Mouse (Mus musculus) MEL (cell line): Measurements from ENCODE around the gene Lrrc73. TPM values are rescaled to one million over a fixed set of nuclear protein-coding genes. Genes with fewer than 3 reads are reported as not detected.

ENCODE experiments used
- DNase-seq: peaks from one replicate; pipeline ENCODE4 v3.0.0; 2011; ENCODE audit warnings: low read depth, low spot score
- H3K27ac ChIP-seq: 2 replicates; pipeline ENCODE4 v1.5.1; 2012; ENCODE audit warnings: low read depth, mild to moderate bottlenecking, control low read depth, low read length, moderate library complexity; ENCODE audit not compliant: control insufficient read depth
- H3K27me3 ChIP-seq, 2 experiments: fragments of 150-350 bp in 1 of 2; sonication (generic) in 1 of 2; 2 replicates each; pipeline ENCODE4 v1.6.1; 2012; ENCODE audit warnings: low read length in 2 of 2, mild to moderate bottlenecking in 2 of 2, improper control_type of control experiment in 1 of 2, moderate library complexity in 1 of 2; ENCODE audit not compliant: insufficient read depth in 2 of 2, control insufficient read depth in 1 of 2
- H3K36me3 ChIP-seq, 2 experiments: 2 replicates each; pipeline ENCODE4 v1.6.1; 2012 to 2014; ENCODE audit warnings: low read length in 2 of 2, improper control_type of control experiment in 1 of 2, inconsistent platforms in 1 of 2, mild to moderate bottlenecking in 1 of 2; ENCODE audit not compliant: insufficient read depth in 2 of 2, control insufficient read depth in 1 of 2
- H3K4me1 ChIP-seq, 2 experiments: fragments of 150-350 bp in 1 of 2; sonication (generic) in 1 of 2; 2 replicates each; pipeline ENCODE4 v1.6.1; 2012; ENCODE audit warnings: low read length in 2 of 2, improper control_type of control experiment in 1 of 2, mild to moderate bottlenecking in 1 of 2; ENCODE audit not compliant: insufficient read depth in 2 of 2, control insufficient read depth in 1 of 2
- H3K4me3 ChIP-seq, 2 experiments: fragments of 150-350 bp in 1 of 2; sonication (generic) in 1 of 2; 2 replicates each; pipeline ENCODE4 v1.5.1; 2012; ENCODE audit warnings: low read depth in 2 of 2, low read length in 2 of 2, mild to moderate bottlenecking in 2 of 2, moderate library complexity in 2 of 2, control low read depth in 1 of 2, improper control_type of control experiment in 1 of 2; ENCODE audit not compliant: control insufficient read depth in 1 of 2, insufficient read depth in 1 of 2
- H3K79me2 ChIP-seq: 2 replicates; pipeline ENCODE4 v1.6.1; 2012; ENCODE audit warnings: mild to moderate bottlenecking, low read length, moderate library complexity; ENCODE audit not compliant: control insufficient read depth, poor library complexity, insufficient read depth
- H3K9ac ChIP-seq: 2 replicates; pipeline ENCODE4 v1.6.1; 2012; ENCODE audit warnings: low read depth, mild to moderate bottlenecking, control low read depth, low read length, moderate library complexity; ENCODE audit not compliant: control insufficient read depth, poor library complexity, severe bottlenecking
- H3K9me3 ChIP-seq: fragments of 150-350 bp; sonication (generic); replicated peaks from 2 replicates; pipeline ENCODE4 v1.6.1; 2012; ENCODE audit warnings: mild to moderate bottlenecking, low read length, improper control_type of control experiment, moderate library complexity; ENCODE audit not compliant: insufficient read depth
- CHD2 ChIP-seq: IDR thresholded peaks from 2 replicates; pipeline ENCODE4 v1.6.1; 2011; ENCODE audit warnings: low read length, improper control_type of control experiment
- EP300 ChIP-seq, 2 experiments: IDR thresholded peaks; 2 replicates each; pipeline ENCODE4 v1.6.1; 2011; ENCODE audit warnings: improper control_type of control experiment in 2 of 2, low read length in 2 of 2, low read depth in 1 of 2, mild to moderate bottlenecking in 1 of 2
- ETS1 ChIP-seq: IDR thresholded peaks from 2 replicates; pipeline ENCODE4 v1.6.1; 2012; ENCODE audit warnings: low read depth, mild to moderate bottlenecking, inconsistent platforms, low read length, improper control_type of control experiment, moderate library complexity
- GATA1 ChIP-seq: IDR thresholded peaks from 2 replicates; pipeline ENCODE4 v1.6.1; 2011; ENCODE audit warnings: low read depth, low read length, improper control_type of control experiment
- HCFC1 ChIP-seq: IDR thresholded peaks from 2 replicates; pipeline ENCODE4 v1.6.1; 2012; ENCODE audit warnings: low read depth, mild to moderate bottlenecking, inconsistent platforms, low read length, improper control_type of control experiment, moderate library complexity
- JUND ChIP-seq: IDR thresholded peaks from 2 replicates; pipeline ENCODE4 v1.6.1; 2011; ENCODE audit warnings: low read depth, mild to moderate bottlenecking, improper control_type of control experiment, low read length
- MAFK ChIP-seq: IDR thresholded peaks from 2 replicates; pipeline ENCODE4 v1.6.1; 2011; ENCODE audit warnings: low read depth, mild to moderate bottlenecking, low read length, improper control_type of control experiment, borderline replicate concordance
- MAX ChIP-seq: IDR thresholded peaks from 2 replicates; pipeline ENCODE4 v1.6.1; 2011; ENCODE audit warnings: low read length, improper control_type of control experiment
- MEF2A ChIP-seq: IDR thresholded peaks from 2 replicates; pipeline ENCODE4 v1.6.1; 2014; ENCODE audit warnings: low read depth, mild to moderate bottlenecking, inconsistent platforms, low read length, improper control_type of control experiment; ENCODE audit not compliant: poor library complexity, insufficient replicate concordance, severe bottlenecking; ENCODE audit errors: extremely low read depth
- MYC ChIP-seq: IDR thresholded peaks from 2 replicates; pipeline ENCODE4 v1.6.1; 2011; ENCODE audit warnings: low read depth, mild to moderate bottlenecking, low read length, improper control_type of control experiment, moderate library complexity
- NELFE ChIP-seq: IDR thresholded peaks from 2 replicates; pipeline ENCODE4 v1.6.1; 2011; ENCODE audit warnings: low read depth, low read length, improper control_type of control experiment
- NRF1 ChIP-seq: IDR thresholded peaks from 2 replicates; pipeline ENCODE4 v1.6.1; 2014; ENCODE audit warnings: low read depth, mild to moderate bottlenecking, inconsistent platforms, low read length, improper control_type of control experiment, moderate library complexity; ENCODE audit not compliant: poor library complexity, insufficient read depth, severe bottlenecking
- POLR2A ChIP-seq, 2 experiments: IDR thresholded peaks; 2 replicates each; pipeline ENCODE4 v1.6.1; 2011 to 2012; ENCODE audit warnings: low read length in 2 of 2, mild to moderate bottlenecking in 2 of 2, control low read depth in 1 of 2, improper control_type of control experiment in 1 of 2, low read depth in 1 of 2, moderate library complexity in 1 of 2; ENCODE audit not compliant: control insufficient read depth in 1 of 2, insufficient read depth in 1 of 2, poor library complexity in 1 of 2
- POLR2AphosphoS5 ChIP-seq: IDR thresholded peaks from 2 replicates; pipeline ENCODE4 v1.6.1; 2012; ENCODE audit warnings: low read depth, borderline replicate concordance, mild to moderate bottlenecking, inconsistent platforms, low read length, moderate library complexity, mixed read lengths
- RAD21 ChIP-seq: IDR thresholded peaks from 2 replicates; pipeline ENCODE4 v1.6.1; 2011; ENCODE audit warnings: mild to moderate bottlenecking, low read depth, low read length, improper control_type of control experiment
- RCOR1 ChIP-seq: IDR thresholded peaks from 2 replicates; pipeline ENCODE4 v1.6.1; 2012; ENCODE audit warnings: low read depth, mild to moderate bottlenecking, inconsistent platforms, low read length, improper control_type of control experiment
- SIN3A ChIP-seq: IDR thresholded peaks from 2 replicates; pipeline ENCODE4 v1.6.1; 2012; ENCODE audit warnings: low read length, improper control_type of control experiment, inconsistent platforms
- SMC3 ChIP-seq: IDR thresholded peaks from 2 replicates; pipeline ENCODE4 v1.6.1; 2011; ENCODE audit warnings: low read depth, low read length, improper control_type of control experiment
- TAL1 ChIP-seq: IDR thresholded peaks from 2 replicates; pipeline ENCODE4 v1.6.1; 2012; ENCODE audit warnings: mild to moderate bottlenecking, inconsistent platforms, low read length, moderate library complexity, mixed read lengths
- TCF12 ChIP-seq: IDR thresholded peaks from 2 replicates; pipeline ENCODE4 v1.6.1; 2014; ENCODE audit warnings: low read depth, mild to moderate bottlenecking, inconsistent platforms, low read length, improper control_type of control experiment, moderate library complexity
- USF2 ChIP-seq, 2 experiments: IDR thresholded peaks; 2 replicates each; pipeline ENCODE4 v1.6.1; 2011 to 2012; ENCODE audit warnings: improper control_type of control experiment in 2 of 2, low read length in 2 of 2, borderline replicate concordance in 1 of 2, inconsistent platforms in 1 of 2, low read depth in 1 of 2, mild to moderate bottlenecking in 1 of 2; ENCODE audit not compliant: insufficient read depth in 1 of 2
- ZC3H11A ChIP-seq: IDR thresholded peaks from 2 replicates; pipeline ENCODE4 v1.6.1; 2012; ENCODE audit warnings: low read depth, mild to moderate bottlenecking, inconsistent platforms, low read length, improper control_type of control experiment
- ZNF384 ChIP-seq: IDR thresholded peaks from 2 replicates; pipeline ENCODE4 v1.6.1; 2012; ENCODE audit warnings: low read depth, mild to moderate bottlenecking, inconsistent platforms, low read length, improper control_type of control experiment
- polyA plus RNA-seq, 2 experiments: library from polyadenylated mRNA; stranded (reverse) in 1 of 2; unstranded in 1 of 2; fragments of >175 nt in 1 of 2; fragments of >200 nt in 1 of 2; gene quantifications; 2 replicates each; pipeline versions ENCODE4 v1.2.1 to v1.2.4; 2012; ENCODE audit warnings: low replicate concordance in 2 of 2, low read depth in 1 of 2; ENCODE audit not compliant: insufficient read length in 2 of 2, insufficient read depth in 1 of 2, missing spikeins in 1 of 2
- total RNA-seq: library from RNA; depleted of rRNA; stranded (reverse); fragments of 300-350 nt; gene quantifications from 2 replicates; pipeline ENCODE4 v1.2.3, GENCODE M21; 2012

The Lrrc73 gene
- total and polyA plus RNA-seq, 3 experiments: 1.2 to 3.5 TPM; not detected in 1

DNA sequence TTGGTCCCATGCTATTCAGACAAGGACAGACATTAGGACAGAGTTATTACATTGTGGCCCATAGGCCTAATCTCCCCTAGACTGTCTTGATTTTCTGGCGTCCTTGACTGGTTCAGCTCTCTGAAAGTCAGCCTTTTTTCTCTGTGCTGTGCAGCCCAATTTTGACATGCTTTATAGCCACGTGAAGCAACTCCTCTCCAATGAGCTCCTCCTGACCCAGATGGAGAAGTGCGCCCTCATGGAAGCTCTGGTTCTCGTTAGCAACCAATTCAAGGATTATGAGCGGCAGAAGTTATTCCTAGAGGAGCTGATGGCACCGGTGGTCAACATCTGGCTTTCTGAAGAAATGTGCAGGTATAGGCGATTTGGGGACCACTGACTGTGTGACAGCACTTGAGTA is 25.8 kb upstream of the Lrrc73 start:
- DNase-seq: no peak
- no peak overlapping the region for H3K4me3 ChIP-seq
- TF ChIP-seq ZC3H11A: no peak
- TF ChIP-seq USF2 (IDR thresholded peaks at IDR 0.05; ENCODE audit: borderline replicate concordance in 1 of 2, insufficient read depth in 1 of 2, low read depth in 1 of 2, low read length in 2 of 2): no peak
- TF ChIP-seq POLR2A (IDR thresholded peaks at IDR 0.05; ENCODE audit: control insufficient read depth in 1 of 2, insufficient read depth in 1 of 2, low read depth in 1 of 2, low read length in 2 of 2, poor library complexity in 1 of 2): no peak
- no peak for TF ChIP-seq MAFK
- no peak for TF ChIP-seq CHD2
- TF ChIP-seq HCFC1: no peak
- no peak for TF ChIP-seq ZNF384
- TF ChIP-seq JUND: no peak
- TF ChIP-seq RAD21: no peak
- no peak for TF ChIP-seq MEF2A
- no peak for TF ChIP-seq SMC3
- no peak for TF ChIP-seq NELFE
- TF ChIP-seq MAX: no peak
- TF ChIP-seq TAL1: no peak
- TF ChIP-seq POLR2AphosphoS5: no peak
- TF ChIP-seq NRF1: no peak
- TF ChIP-seq TCF12: no peak
- no peak for TF ChIP-seq SIN3A

DNA sequence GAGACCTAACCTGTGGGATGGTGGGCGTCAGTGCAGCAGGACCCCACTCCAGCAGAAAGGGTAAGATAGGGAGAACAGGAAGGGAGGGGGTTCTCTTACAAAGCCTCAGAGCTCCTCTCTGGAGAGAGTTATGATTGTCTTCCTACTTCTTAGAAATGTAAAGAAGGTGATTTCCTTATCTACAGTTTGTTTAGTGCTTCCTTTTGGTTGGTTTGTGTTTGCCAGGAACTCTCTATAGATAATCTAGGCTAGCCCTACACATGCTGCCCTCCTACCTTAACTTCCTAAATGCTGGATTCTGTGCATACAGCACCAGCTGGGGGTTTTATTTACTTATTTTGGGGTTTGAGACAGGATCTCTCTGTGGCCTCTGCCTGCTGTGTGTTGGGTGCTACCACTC is 17.3 kb upstream of the Lrrc73 start:
- Histone ChIP-seq H3K4me3 (no peak overlapping the region), H3K36me3 (peaks cover 19 to 33% of the 10 kb centered on the region in 2 experiments), H3K79me2 (no peaks in the 10 kb centered on the region), H3K9ac (no peak overlapping the region; the same call in 1 of the 2 replicates), H3K27ac (peak overlapping the region; percentile 48), H3K27me3 (no peaks in the 10 kb centered on the region), H3K4me1 (peaks cover 16 to 18% of the 10 kb centered on the region in 2 experiments), H3K9me3 (no peaks in the 10 kb centered on the region)
- DNase-seq: peak; percentile 57
- TF ChIP-seq ETS1 (peak; percentile 60; the same call in 1 of the 2 replicates), ZNF384 (no peak), RCOR1 (peak; percentile 81), EP300 (IDR thresholded peaks at IDR 0.05; ENCODE audit: low read depth in 1 of 2, low read length in 2 of 2) (peak; percentile 54 to 72; a peak in 2 of 4 replicates), SIN3A (peak; percentile 59), MYC (peak; percentile 49; the same call in 1 of the 2 replicates), GATA1 (peak; percentile 82), TCF12 (peak; percentile 43), POLR2A (IDR thresholded peaks at IDR 0.05; ENCODE audit: control insufficient read depth in 1 of 2, insufficient read depth in 1 of 2, low read depth in 1 of 2, low read length in 2 of 2, poor library complexity in 1 of 2) (no peak)

More for the DNA sequence above, 25.8 kb upstream of the Lrrc73 start:
- no peaks in the 10 kb centered on the region for H3K27me3 ChIP-seq
- no peak overlapping the region for H3K9ac ChIP-seq
- peaks cover 0 to 44% of the 10 kb centered on the region in 2 experiments; a peak in 2 of 4 replicates for H3K36me3 ChIP-seq
- H3K4me1 ChIP-seq: no peaks in the 10 kb centered on the region
- no peaks in the 10 kb centered on the region for H3K79me2 ChIP-seq
- no peak overlapping the region for H3K27ac ChIP-seq
- H3K9me3 ChIP-seq: no peaks in the 10 kb centered on the region
